Mouse (Mus musculus): ENCODE data around the gene Rpl3l. TPM values are rescaled to one million over a fixed set of nuclear protein-coding genes. Genes with fewer than 3 reads are reported as not detected.

Gene Rpl3l
- polyA plus RNA-seq, 1 experiment from 2014 or later, result not detected

Other genes starting within 250 kb of the Rpl3l start
- 35.5 and 36.1 TPM in 2 replicates for gene Mlst8, start 248.7 kb upstream of the Rpl3l start, polyA plus RNA-seq (2015; fragmentation: Nextera tagmentation; extraction: Ambion mirVana)
- 32.8 and 34.3 TPM in 2 replicates for gene Caskin1, start 239.2 kb upstream of the Rpl3l start, polyA plus RNA-seq (2015; fragmentation: Nextera tagmentation; extraction: Ambion mirVana)
- gene Traf7, start 199.9 kb upstream of the Rpl3l start, polyA plus RNA-seq (2015; fragmentation: Nextera tagmentation; extraction: Ambion mirVana), result 86.0 and 89.9 TPM in 2 replicates
- 2.8 and 3.1 TPM in 2 replicates for gene Rab26, start 193.6 kb upstream of the Rpl3l start, polyA plus RNA-seq (2015; fragmentation: Nextera tagmentation; extraction: Ambion mirVana)
- gene Pkd1, start 178.0 kb upstream of the Rpl3l start, polyA plus RNA-seq (2015; fragmentation: Nextera tagmentation; extraction: Ambion mirVana), result 20.1 and 21.6 TPM in 2 replicates
- gene Tsc2, start 95.2 kb upstream of the Rpl3l start, polyA plus RNA-seq (2015; fragmentation: Nextera tagmentation; extraction: Ambion mirVana), result 67.9 and 76.0 TPM in 2 replicates
- gene Nthl1, start 95.1 kb upstream of the Rpl3l start, polyA plus RNA-seq (2015; fragmentation: Nextera tagmentation; extraction: Ambion mirVana), result 8.2 and 8.8 TPM in 2 replicates
- gene Slc9a3r2, start 77.5 kb upstream of the Rpl3l start, polyA plus RNA-seq (2015; fragmentation: Nextera tagmentation; extraction: Ambion mirVana), result 32.7 and 34.3 TPM in 2 replicates
- gene Npw, start 69.4 kb upstream of the Rpl3l start, polyA plus RNA-seq (2015; fragmentation: Nextera tagmentation; extraction: Ambion mirVana), result not detected in 2 replicates
- 17.7 and 17.8 TPM in 2 replicates for gene Zfp598, start 58.1 kb upstream of the Rpl3l start, polyA plus RNA-seq (2015; fragmentation: Nextera tagmentation; extraction: Ambion mirVana)
- 114 and 115 TPM in 2 replicates for gene Syngr3, start 37.9 kb upstream of the Rpl3l start, polyA plus RNA-seq (2015; fragmentation: Nextera tagmentation; extraction: Ambion mirVana)
- gene Gfer, start 31.7 kb upstream of the Rpl3l start, polyA plus RNA-seq (2015; fragmentation: Nextera tagmentation; extraction: Ambion mirVana), result 38.7 and 38.9 TPM in 2 replicates
- 2.9 and 3.4 TPM in 2 replicates for gene Noxo1, start 31.6 kb upstream of the Rpl3l start, polyA plus RNA-seq (2015; fragmentation: Nextera tagmentation; extraction: Ambion mirVana)
- 69.0 and 70.6 TPM in 2 replicates for gene Tbl3, start 20.2 kb upstream of the Rpl3l start, polyA plus RNA-seq (2015; fragmentation: Nextera tagmentation; extraction: Ambion mirVana)
- gene Rnf151, start 9.8 kb upstream of the Rpl3l start, polyA plus RNA-seq (2015; fragmentation: Nextera tagmentation; extraction: Ambion mirVana), result 0.27 TPM in 1 of 2 replicates, not detected in the other
- gene Rps2, start 9.7 kb upstream of the Rpl3l start, polyA plus RNA-seq (2015; fragmentation: Nextera tagmentation; extraction: Ambion mirVana), result 782 and 783 TPM in 2 replicates
- gene Ndufb10, start 3.3 kb upstream of the Rpl3l start, polyA plus RNA-seq (2015; fragmentation: Nextera tagmentation; extraction: Ambion mirVana), result 259 and 262 TPM in 2 replicates
- 20.2 and 24.0 TPM in 2 replicates for gene Msrb1, start 8.8 kb downstream of the Rpl3l start, polyA plus RNA-seq (2015; fragmentation: Nextera tagmentation; extraction: Ambion mirVana)
- 0.28 and 0.45 TPM in 2 replicates for gene Hs3st6, start 25.2 kb downstream of the Rpl3l start, polyA plus RNA-seq (2015; fragmentation: Nextera tagmentation; extraction: Ambion mirVana)
- gene Meiob, start 76.5 kb downstream of the Rpl3l start, polyA plus RNA-seq (2015; fragmentation: Nextera tagmentation; extraction: Ambion mirVana), result not detected in 2 replicates
- 49.7 and 51.7 TPM in 2 replicates for gene Hagh, start 112.3 kb downstream of the Rpl3l start, polyA plus RNA-seq (2015; fragmentation: Nextera tagmentation; extraction: Ambion mirVana)
- 18.6 and 20.1 TPM in 2 replicates for gene Fahd1, start 122.5 kb downstream of the Rpl3l start, polyA plus RNA-seq (2015; fragmentation: Nextera tagmentation; extraction: Ambion mirVana)
- 0.17 and 0.25 TPM in 2 replicates for gene Igfals, start 138.2 kb downstream of the Rpl3l start, polyA plus RNA-seq (2015; fragmentation: Nextera tagmentation; extraction: Ambion mirVana)
- gene Nubp2, start 158.5 kb downstream of the Rpl3l start, polyA plus RNA-seq (2015; fragmentation: Nextera tagmentation; extraction: Ambion mirVana), result 71.3 and 74.4 TPM in 2 replicates
- 72.8 and 80.0 TPM in 2 replicates for gene Spsb3, start 158.8 kb downstream of the Rpl3l start, polyA plus RNA-seq (2015; fragmentation: Nextera tagmentation; extraction: Ambion mirVana)
- 31.4 and 31.8 TPM in 2 replicates for gene Eme2, start 167.3 kb downstream of the Rpl3l start, polyA plus RNA-seq (2015; fragmentation: Nextera tagmentation; extraction: Ambion mirVana)
- 77.0 and 77.6 TPM in 2 replicates for gene Mrps34, start 167.3 kb downstream of the Rpl3l start, polyA plus RNA-seq (2015; fragmentation: Nextera tagmentation; extraction: Ambion mirVana)
- gene Nme3, start 168.7 kb downstream of the Rpl3l start, polyA plus RNA-seq (2015; fragmentation: Nextera tagmentation; extraction: Ambion mirVana), result 78.4 and 82.7 TPM in 2 replicates
- 79.1 and 85.0 TPM in 2 replicates for gene Mapk8ip3, start 209.2 kb downstream of the Rpl3l start, polyA plus RNA-seq (2015; fragmentation: Nextera tagmentation; extraction: Ambion mirVana)
- 104 and 116 TPM in 2 replicates for gene Jpt2, start 232.9 kb downstream of the Rpl3l start, polyA plus RNA-seq (2015; fragmentation: Nextera tagmentation; extraction: Ambion mirVana)

Measured in hindbrain, embryonic 13.5 days (tissue).